Mouse (Mus musculus) neutrophil, adult 59 days (primary cell): Measurements from ENCODE around the gene Olfr1323. TPM values are rescaled to one million over a fixed set of nuclear protein-coding genes. Genes with fewer than 3 reads are reported as not detected.

Source experiments
- total RNA-seq, 2 experiments: library from RNA; stranded (reverse); gene quantifications; 1 replicate in 1 of 2; 2 replicates in 1 of 2; pipeline ENCODE4 v1.2.4; 2023

Gene Olfr1323
- not detected for total RNA-seq

DNA sequence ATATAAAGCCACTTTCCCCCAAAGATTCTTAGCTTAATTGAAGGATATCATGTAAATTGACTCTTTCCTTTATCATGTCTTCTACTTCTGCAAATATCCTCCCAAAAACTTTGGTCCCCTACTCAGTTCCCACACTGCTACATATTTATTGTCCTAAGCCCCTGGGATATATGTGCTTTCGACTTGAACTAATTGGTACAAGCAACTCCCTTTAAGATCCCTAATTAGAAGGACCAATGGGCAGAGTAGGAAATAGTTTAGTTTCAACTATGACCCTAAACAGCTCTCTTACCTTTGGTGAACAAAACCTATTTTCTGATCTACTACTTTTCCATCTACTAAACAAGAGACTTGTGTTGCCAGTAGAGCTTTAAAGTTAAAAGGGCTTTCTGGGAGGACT lies at the start of gene Olfr1323:
TSS of gene Olfr1323 (minus strand) at position 101 of the 400 bp plus-strand sequence.

Other genes starting within 250 kb of the Olfr1323 start
- gene Igsf1, start 221.6 kb downstream of the Olfr1323 start, total RNA-seq, result not detected
- not detected for gene Olfr1322, start 127.9 kb downstream of the Olfr1323 start, total RNA-seq